ENCODE assay signal across 22 mouse cellular contexts in genomic region chr4:150875393-150875792, GRCm38 (mm10). TPM values are rescaled to one million over a fixed set of nuclear protein-coding genes. Genes with fewer than 3 reads are reported as not detected.
"Had no signal": no experiment of that assay in that cellular context is flagged by ENCODE, and none has a peak within 500 bp of the region (broad histone marks: within the 10 kb centered on the region; RNA-seq: fewer than 3 reads in every experiment).

No protein-coding gene starts in this region.

- H3K27ac ChIP-seq: liver, embryonic 14.5 days; lung, embryonic 15.5 days; macrophage; midbrain, embryonic 13.5 days; midbrain, embryonic 15.5 days; neural tube, embryonic 13.5 days; neural tube, embryonic 15.5 days had no signal

- H3K27me3 ChIP-seq: lung, embryonic 15.5 days; midbrain, embryonic 13.5 days; midbrain, embryonic 15.5 days; neural tube, embryonic 13.5 days; neural tube, embryonic 15.5 days had no signal

- DNase-seq: lung, adult 18-20 months; lung, postnatal 14 days; lung, postnatal 36 days; retina, postnatal 1 day; right cerebral cortex, adult 18-20 months; right cerebral cortex, postnatal 25 days; right cerebral cortex, postnatal 4 days; spleen, adult 18-20 months; thymus, adult 18-20 months; thymus, postnatal 14 days; thymus, postnatal 36 days had no signal

- H3K36me3 ChIP-seq: lung, embryonic 15.5 days; midbrain, embryonic 15.5 days had no signal

- H3K4me3 ChIP-seq: lung, embryonic 15.5 days; megakaryocyte, embryonic 14.5 days; midbrain, embryonic 13.5 days; midbrain, embryonic 15.5 days; myocyte; neural tube, embryonic 13.5 days; neural tube, embryonic 15.5 days had no signal

RNA-seq across cellular contexts. Expression of gene Tnfrsf9, which starts 39.0 kb away (rescaled TPM):
- total RNA-seq: megakaryocyte progenitor cell, adult 5-6 weeks; midbrain, postnatal 0 days had no signal
